Mouse (Mus musculus) adrenal gland, postnatal 36 days (tissue): ENCODE data around the gene Spef1. TPM values are rescaled to one million over a fixed set of nuclear protein-coding genes. Genes with fewer than 3 reads are reported as not detected.

ENCODE experiments used
- DNase-seq, 2 experiments: peaks; one replicate each; pipeline ENCODE4 v3.0.0; 2021; ENCODE audit warnings: mixed read lengths in 1 of 2
- total RNA-seq, 2 experiments: library from RNA; stranded (reverse); gene quantifications; 2 replicates each; pipeline ENCODE4 v1.2.3; 2021

The Spef1 gene
- total RNA-seq, 2 experiments from 2014 or later, result 4.9 to 6.1 TPM

DNA sequence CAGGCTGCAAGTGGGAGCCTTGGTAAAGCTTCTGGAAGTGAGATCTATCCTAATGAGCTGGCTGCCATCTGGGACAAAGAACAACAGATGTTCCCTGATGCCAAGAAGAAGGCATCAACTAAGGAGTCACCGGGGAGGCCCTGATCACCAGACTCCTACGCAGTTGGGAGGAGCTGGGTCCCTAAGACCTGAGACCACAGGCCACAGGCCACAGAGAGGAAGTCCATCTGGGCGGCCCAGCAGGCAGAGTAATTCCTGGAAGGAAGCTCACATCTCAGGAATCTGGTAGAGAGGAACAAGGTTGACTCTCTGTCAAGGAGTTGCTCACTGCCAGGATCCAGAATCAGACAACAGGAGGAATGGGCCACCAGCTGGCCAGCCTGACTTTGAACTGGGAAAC lies 62.9 kb downstream of the Spef1 start:
- DNase-seq, result no peak

Other genes with a start within 250 kb of the Spef1 start
- 1 to 10 TPM; 4.1 to 4.6 TPM for gene Gfra4, start 144.2 kb downstream of the Spef1 start, total RNA-seq
- 1 to 10 TPM; 2.4 to 3.8 TPM for gene Adam33, start 123.5 kb downstream of the Spef1 start, total RNA-seq
- 1 to 10 TPM; 4.2 to 4.7 TPM for gene Siglec1, start 100.5 kb downstream of the Spef1 start, total RNA-seq
- 10 to 100 TPM in 1 of 2 experiments, 1 to 10 TPM in 1; 7.7 to 12.3 TPM for gene Hspa12b, start 60.0 kb downstream of the Spef1 start, total RNA-seq
- gene Gm11037, start 53.8 kb downstream of the Spef1 start, total RNA-seq, result not detected
- 100 to 1,000 TPM in 1 of 2 experiments, 10 to 100 TPM in 1; 83.7 to 125 TPM for gene 1700037H04Rik, start 27.2 kb downstream of the Spef1 start, total RNA-seq
- 10 to 100 TPM; 60.0 to 68.2 TPM for gene Cenpb, start 7.2 kb downstream of the Spef1 start, total RNA-seq
- 1 to 10 TPM; 5.5 to 5.7 TPM for gene Cdc25b, start 333 bp downstream of the Spef1 start, total RNA-seq
- gene Ap5s1, start 19.8 kb upstream of the Spef1 start, total RNA-seq, result 10 to 100 TPM; 14.0 to 21.1 TPM
- 10 to 100 TPM; 32.8 to 43.2 TPM for gene Mavs, start 46.8 kb upstream of the Spef1 start, total RNA-seq
- 10 to 100 TPM; 46.6 to 58.6 TPM for gene Pank2, start 75.2 kb upstream of the Spef1 start, total RNA-seq
- gene Rnf24, start 165.6 kb upstream of the Spef1 start, total RNA-seq, result 1 to 10 TPM; 7.1 to 9.4 TPM